Mouse (Mus musculus) liver (tissue): ENCODE measurements around the gene Ddx4.

Experiments
- DNase-seq: peaks from one replicate; pipeline ENCODE4 v3.0.0-alpha.2; 2020; ENCODE audit warnings: mixed read lengths

The Ddx4 gene

DNA sequence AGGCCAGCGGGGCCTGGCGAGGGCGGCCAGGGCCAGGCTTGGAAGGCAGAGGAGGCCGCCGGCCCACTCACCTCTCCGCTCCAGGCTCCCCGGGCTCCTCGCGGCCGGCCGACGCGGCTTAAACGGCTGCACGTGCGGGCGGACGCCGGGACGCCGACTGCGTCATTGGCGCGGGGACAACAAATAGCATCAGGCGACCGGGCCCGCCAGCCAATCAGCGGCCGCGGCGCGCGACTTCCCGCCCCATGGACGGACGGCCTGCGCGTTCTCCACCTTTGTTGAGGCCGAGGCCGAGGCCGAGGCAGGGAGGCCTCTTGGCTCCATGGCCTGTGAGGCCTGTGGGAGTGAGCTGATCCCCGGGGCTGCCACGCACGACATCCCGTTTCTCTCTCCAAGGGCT, at the start of gene Ddx4:
Gene Ddx4 (minus strand): TSS at position 271 of the 400 bp plus-strand sequence.
- DNase-seq: no peak

DNA sequence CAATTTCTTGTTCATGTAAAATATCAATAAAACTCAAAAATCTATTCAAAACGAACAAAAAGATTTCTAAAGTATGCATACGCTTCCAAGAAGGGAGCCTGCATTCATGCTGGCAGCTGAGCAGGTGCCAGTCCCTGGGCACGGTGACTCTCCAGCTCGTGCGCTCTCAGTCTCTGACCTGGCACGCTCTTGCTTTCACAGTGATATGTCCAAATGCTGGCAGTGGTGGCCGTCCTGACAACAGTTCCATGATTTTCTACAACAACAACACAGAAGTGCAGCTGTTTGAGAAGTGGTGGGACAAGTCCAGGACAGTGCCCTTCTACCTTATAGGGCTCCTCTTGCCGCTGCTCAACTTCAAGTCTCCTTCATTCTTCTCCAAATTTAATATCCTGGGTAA, 49.0 kb upstream of the Ddx4 start:
- DNase-seq: no peak

DNA sequence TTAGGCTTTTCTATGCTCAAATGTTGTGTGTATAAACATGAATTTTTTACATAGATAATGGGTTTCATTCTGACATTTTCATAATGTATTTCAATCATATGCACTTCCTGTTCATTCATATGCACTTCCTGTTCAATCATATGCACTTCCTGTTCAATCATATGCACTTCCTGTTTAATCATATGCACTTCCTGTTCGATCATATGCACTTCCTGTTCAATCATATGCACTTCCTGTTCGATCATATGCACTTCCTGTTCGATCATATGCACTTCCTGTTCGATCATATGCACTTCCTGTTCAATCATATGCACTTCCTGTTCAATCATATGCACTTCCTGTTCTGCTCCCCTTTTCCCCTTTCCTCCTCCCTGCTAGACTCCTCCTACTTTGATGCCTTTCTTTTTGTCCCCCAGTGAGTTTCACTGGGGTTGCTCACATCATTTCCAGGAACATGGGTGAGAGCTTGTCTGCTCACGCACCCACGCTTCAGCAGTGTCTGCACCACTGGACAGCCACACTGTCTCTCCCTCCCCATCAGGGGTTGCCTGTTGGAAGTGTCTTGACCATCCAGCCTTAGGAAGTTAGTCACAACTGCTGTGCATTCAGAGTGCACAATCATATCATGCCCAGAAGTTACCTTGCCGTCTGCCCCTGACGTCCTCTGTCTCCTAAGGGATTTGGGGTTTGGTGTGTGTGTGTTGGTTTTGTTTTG, 43.4 kb upstream of the Ddx4 start:
- DNase-seq: no peak

DNA sequence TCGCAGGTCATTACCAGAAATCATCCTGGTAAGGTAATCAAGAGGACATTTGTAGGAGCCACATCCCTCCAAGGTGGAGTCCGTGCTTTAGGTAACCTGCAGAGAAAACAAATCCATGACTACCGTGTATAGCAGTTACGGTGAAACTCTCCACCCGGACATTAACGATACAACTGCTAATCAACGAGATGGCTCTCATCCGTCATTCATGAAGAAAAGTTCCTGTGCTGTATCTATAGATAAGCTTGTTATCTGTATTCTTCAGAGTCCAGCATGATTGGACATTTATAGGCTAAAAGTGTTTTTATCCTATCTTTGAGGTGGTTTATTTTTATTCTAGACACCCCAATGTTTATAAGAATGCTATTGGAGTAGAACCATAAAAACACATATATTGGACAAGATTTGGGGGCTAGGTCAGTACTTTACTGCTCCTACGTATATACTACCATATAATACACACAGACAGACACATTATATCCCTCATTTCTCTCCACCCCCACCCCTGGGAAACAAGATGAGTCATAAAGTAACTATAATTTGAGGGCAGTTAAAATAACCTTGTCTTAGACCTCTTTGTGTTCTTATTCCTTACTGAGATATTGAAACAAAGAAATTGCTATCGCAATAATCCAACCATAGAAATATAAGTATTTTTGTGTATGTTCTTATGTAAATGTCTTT, 40.7 kb upstream of the Ddx4 start:
- no peak for DNase-seq

DNA sequence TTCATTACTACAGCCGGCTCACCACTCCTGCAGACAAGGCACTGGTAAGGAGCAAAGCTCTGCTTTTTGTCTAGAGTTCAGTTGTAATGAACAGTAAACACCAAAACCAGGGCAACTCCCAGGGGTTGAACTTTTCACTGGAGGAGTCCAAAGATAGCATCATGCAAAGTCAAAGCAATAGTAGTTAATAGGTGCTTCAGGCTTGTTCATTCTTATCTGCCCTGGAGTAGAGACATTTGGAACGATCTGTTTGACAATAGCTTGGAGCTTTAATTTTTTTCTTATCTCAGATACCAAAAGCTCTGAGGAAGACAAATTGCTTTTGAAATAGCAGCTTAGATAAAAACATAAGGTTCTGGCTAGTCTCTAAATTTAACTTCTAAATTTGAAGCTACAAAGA, 33.9 kb upstream of the Ddx4 start:
- DNase-seq: no peak

DNA sequence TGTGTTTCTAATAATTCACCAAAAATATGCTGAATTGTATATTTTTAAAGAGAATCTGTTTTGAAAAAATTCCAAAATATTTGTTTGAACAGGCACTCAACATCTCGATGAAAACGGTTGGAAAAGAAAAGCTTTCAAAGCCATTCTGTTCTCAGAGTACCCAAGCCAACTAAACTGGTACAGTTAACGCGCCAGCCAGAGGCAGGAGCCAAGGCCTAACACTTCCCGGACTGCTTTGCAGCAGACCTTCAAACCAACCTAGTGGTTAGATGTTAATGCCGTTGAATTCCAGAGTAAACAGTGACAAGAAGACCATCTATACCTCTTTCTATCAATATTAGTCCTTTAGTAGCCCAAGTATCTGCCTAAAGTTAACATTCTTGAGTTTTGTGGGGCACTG, 31.7 kb upstream of the Ddx4 start:
- no peak for DNase-seq

DNA sequence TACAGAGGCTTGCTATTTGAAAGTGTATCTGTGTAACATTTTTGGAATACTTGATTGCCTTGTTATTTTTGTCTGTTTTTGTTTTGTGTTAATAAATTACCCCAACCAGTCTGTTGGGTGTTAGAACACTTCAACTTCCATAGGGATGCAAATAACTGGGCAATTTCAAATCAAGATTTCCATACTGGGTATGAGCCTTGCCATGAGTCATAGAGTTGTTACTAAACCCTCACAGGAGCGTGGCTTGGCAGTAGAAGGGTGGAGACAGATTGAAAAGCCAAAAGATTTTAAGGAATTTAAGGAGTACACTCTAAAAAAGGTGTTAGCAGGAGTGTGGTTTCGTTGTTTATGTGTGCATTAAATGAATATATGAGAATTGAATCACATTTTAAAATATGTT, 31.0 kb upstream of the Ddx4 start:
- DNase-seq: no peak

DNA sequence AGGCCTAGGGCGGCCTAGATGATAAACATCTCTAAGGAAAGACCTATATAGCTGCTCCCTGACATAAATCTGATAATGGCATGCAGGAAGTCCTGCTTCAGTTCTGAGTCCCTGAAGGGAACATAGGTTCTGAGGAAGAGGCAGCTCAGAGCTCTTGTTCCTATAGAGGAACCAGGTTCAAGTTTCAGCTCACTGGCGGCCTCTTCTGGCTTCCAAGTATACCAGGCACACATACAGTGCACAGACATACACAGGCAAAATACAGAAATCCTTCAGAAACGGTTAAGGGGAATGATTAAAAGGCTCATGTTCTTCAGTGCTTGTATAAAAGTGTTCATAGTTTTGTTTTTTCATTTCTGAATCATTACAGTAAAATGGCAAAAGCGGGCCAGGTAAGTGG, 25.9 kb upstream of the Ddx4 start:
- DNase-seq: peak; percentile 66

DNA sequence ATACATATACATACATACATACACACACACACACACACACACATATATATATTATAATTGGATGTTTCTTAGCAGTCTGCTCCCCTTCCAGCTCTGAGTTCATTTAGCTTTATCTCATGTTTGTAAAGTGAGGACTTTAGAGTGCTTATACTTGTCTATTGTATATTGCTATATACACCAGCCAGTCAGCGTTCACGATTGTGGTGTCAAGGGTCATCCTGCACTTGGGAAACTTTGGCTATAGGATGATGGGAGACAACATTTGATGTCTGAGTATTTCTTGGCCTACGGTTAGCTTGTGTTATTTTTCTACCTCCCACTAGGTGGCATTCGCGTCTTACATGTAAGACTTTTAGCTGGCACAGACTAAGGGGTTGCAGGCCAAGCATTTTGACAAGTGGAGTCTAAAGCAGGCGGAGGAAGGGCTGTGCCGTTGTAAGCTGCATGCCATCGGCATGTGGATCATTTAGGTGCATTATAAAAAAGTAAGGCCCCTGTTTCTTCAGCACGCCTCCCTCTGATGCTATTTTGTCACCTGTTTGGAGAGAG, 21.7 kb upstream of the Ddx4 start:
- DNase-seq: peak; percentile 65

DNA sequence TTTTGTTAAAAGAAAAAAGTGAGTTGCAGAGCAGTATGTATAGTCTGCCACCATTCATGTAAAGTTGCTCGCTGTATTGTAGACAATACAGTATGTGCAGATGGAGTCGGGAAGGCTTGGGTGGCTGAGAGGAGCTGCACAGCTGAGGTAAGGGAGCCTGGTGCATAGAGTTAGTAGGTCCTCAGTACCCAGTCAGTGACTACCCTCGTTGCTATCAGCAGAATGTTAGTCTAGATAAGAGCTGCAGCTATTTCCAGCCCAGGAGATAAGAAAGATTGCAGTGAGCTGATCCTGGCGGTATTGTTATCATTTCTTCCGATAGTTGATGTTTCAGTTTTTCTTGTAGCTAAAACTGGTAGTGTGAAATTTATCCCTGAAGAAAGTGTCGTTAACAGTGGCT, 20.5 kb upstream of the Ddx4 start:
- peak; percentile 38 for DNase-seq

DNA sequence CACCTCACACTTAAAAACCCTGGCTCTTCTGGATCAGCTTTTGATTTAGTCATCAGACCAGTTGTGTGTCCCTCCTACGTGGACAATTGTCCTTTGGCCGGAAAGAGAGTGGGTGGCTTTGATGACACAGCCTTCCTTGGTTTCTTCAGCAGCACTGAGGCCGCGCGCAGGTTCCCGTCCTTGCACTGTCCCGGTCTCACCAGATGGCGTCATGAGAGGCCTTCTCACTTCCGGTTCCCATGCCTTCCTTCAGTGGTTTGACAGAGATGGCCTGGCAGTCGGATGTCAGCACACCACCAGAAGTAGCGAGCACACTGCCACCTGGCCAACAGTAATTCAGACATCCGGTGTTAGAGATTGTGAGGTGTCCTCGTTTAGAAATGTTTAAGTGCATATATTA, 19.4 kb upstream of the Ddx4 start:
- DNase-seq: peak; percentile 32

DNA sequence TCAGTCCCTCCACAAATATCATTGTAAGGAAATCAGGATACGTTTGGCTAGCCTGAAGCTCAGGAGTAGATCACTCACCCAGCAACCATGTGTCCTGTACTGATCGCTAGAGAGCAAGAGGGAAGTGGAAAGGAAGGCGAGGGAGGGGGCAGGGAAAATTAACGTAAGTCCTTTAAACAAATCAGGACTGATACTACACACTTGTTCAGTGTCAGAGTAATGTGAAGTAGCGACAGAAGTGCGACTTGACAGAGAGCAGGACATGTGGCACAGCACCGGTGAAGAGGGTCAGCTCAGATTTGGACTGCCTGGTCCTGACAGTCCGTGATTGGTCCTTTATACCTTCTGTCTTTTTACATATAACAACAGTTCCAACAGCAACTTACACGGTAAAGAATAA, 14.9 kb upstream of the Ddx4 start:
- DNase-seq: no peak

DNA sequence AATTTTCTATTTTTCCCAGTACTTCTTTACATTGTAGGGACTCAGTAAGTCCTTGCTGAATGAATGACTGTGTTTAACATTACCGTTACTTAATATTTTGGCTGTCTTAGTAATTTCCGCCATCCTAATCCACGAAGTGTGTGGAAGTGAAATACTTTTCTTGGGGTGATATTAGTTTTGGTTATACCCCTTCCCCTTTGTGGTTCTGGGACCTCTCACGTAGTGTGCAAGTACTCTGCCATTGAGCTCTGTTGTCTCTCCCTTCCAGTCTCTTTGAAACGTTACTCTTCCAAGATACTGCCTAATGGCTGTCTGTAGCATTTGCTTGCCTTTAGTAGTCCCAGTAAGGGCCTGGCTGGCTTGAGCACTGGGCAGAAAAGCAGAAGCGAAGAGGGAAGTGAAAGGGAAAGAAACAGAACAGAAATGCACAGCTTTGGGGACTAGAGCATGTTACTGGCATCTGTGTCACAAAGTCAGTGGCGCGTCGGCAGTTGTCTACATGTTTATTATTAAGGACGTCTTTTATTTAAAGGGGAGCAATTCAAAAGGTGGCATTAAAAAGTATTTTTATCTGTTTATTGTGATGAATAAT, 14.3 kb upstream of the Ddx4 start:
- no peak for DNase-seq

DNA sequence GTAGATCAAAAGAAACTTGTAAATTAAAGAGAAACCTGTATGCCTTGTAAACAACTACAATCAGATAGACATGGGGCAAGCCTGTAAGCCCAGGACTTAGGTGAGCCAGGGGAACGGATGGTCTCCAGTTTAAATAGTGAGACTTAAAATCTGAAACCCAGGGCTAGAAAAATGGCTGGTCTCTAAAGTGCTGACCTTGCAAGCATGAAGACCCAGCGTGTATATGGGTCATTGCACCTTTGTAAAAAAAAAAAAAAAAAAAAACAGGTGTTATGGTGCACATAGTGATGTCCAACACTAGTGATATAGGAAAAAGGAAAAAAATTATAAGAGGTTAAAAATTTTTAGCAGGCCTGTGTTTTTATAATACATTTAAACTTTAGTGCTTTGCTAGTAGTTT, 9.4 kb upstream of the Ddx4 start:
- no peak for DNase-seq

DNA sequence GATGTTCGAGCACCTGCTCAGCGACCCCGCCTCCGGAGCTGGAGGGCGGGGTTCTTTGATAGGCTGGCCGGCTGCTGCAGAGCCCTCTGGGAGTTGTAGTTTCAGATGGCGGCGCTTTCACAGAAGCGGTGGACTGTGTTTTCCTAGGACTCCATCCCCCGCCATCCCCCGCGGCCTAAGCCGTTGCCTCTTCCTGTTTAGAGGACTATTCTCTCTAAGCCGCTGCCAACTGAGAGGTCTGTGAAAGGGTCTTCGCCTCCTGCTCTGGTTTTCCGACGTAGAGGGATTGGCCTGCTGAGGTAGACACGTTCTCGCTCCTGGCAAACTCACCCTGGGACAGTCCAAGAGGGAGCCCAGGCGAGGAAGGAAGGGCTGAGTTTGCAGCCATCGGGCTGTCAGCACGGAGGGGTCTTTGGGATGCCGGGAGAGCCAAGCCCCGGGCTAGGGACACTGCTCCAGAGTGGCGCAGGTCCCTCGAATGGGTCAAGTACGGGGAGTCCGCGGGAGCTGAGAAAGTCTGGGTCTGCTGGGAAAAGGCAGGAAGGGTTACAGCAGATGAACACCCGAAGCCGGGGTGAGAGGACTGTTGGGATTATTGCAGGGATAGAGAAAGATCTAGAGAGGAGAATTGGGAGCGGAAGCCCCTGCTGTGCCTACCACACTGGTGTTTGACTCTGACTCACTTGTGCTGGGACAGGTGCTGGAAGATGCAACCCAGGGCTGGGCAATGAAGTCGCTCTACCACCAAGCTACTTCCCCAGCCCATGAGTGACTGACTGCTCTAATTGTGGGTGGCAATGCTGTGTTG, 8.5 kb upstream of the Ddx4 start, which contains the start of gene Slc38a9:
Gene Slc38a9 (plus strand): TSS at position 178 of the 808 bp plus-strand sequence.
- peak; percentile 94 for DNase-seq

DNA sequence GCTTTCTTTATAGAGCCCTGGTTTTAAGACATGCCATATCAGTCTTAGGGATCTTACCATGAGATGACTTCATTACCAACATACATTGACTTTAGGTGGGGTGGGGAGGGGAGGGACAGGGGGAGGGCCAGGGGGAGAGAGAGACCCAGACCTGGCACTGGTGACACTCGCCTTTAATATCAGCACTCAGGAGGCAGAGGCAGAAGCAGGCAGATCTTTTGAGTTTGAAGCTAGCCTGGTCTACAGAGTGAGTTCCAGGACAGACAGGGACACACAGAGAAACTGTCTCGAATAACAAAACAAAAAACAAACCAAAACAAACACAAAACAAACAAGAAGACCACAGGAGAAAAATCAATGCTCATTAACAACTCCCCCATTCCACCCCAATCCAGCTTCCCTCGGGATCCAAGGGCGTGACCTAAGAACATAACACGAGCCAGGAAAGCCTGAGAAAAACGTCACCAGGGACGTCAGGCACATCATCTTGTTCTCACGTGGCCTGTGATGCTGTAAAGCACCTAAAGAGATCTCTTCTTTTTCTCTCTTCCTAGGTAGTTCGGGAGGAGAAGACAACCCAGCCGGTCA, 7.8 kb upstream of the Ddx4 start:
- DNase-seq: no peak

DNA sequence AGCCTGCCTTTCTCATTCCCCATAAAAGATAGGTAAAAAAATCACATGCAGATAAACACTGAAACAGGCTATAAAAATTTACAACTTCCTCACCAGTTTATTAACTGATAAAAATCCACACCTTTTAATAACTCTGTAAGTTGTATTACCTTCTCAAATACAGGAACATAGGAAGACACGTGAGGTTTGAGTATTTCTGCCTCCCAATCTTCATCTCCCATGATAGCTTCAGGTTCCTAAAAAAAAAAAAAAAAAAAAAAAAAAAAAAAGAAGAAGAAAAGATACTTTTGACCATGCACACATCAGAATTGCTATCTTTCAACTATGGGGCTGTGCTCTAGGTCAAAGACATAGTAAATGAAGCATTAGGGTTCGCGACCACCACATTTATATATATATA, 1.1 kb downstream of the Ddx4 start:
- DNase-seq: no peak

DNA sequence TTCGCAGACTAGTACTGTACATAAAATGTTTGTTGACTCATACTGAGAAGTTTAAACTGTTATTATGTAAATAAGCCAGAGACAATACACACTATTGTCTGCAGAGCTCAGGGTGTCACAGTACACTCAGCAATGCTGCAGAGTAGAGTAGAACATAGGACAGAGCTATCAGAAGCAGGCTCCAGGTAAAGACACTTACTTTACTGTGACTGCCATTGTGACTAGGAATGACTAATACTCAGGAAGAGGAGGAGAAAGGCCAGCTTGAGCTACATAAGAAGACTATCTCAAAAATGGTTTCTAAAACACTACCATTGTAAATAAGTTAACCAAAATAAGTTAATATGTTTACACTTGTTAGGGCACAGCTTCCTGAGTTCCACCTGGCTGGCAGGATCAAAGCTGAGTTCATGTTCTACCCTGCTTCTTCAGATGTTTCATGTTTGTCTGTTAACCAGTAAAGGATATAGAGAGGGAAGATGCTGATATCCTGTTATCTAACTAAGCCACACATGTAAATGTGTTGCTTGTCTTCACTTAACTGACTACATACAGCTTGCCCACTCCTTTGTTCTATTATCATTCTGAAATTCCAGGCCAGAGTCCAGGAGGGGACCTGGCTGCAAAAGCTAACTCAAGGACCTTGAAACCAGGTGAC, 6.6 kb downstream of the Ddx4 start:
- DNase-seq: no peak

DNA sequence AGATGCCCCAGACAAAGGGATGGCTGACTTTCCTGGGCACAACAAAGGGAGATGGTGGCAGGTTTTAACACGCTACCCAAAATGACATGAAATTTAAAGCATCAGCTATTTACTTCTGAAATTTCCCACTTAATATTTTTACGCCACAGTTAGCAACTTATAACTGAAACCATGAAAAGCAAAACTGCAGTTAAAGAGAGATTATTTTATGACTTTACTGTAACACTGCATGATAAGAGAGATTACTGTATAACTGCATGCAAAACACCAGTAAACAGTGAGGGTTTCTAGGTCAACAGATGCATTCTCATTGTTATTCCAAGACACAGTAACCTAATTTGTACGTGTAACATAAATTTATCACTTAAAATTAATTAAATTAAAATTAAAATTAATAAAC, 7.3 kb downstream of the Ddx4 start:
- DNase-seq: no peak

DNA sequence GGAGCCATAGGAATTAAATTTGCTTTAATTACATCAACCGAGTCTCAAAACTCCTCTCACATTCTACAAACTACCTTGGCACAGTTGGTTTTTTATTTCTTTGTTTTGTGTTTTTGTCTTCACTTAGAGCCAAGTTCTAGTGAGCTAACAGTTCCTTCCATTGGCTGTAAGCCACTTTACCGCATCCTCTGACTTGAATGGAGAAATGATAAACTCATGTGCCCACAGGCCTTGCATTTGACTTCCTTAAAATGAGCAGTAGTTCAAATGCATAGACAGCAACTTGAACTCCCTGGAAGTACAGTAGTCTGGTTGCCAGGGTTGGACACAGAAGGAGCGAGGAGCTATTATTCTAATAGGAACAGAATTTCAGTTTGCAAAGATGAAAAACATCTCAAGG, 9.4 kb downstream of the Ddx4 start:
- DNase-seq: no peak

DNA sequence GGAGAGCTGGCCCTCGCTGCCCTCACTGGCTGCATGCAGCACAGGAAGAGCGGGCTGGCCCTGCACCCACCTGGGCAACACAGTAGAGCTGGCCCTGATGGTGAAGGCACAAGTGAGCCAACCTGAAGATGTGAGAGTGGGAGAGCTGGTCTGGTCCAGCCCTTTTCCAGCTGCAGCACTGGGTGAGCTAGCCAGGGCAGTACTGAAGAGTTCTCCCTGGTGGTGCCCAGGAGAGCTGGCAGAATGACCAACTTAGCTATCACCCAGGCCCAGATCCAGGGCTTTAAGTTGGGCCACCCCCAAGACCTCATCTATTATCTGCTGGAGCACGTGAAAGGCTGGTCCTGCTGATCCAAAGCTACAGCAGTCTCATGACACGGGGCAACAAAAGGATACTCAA, 13.2 kb downstream of the Ddx4 start:
- DNase-seq: no peak

DNA sequence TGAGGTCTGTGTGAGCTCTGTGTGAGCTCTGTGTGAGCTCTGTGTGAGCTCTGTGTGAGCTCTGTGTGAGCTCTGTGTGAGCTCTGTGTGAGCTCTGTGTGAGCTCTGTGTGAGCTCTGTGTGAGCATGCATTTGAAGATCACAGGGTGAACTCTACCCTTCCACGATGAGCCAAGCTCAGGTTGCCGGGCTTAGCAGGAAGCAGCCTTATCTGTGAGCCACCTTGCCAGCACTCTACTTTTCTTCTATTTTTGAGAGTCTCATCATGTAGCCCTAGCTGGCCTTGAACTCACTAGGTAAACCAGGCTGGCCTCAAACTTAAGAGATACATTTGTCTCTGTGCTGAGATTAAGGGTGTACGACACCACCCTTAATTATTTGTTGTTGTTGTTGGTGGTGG, 15.8 kb downstream of the Ddx4 start:
- DNase-seq: peak; percentile 29
